Mouse (Mus musculus) heart, adult 2 months (tissue): Measurements from ENCODE around the gene Nav1. TPM values are rescaled to one million over a fixed set of nuclear protein-coding genes. Genes with fewer than 3 reads are reported as not detected.
"Not testable (repeated sequence)": the region's sequence is repeated elsewhere in the genome, so short reads cannot be mapped to it uniquely, and the experiment has no call there.

Source experiments
- DNase-seq, 2 experiments: peaks; one replicate each; pipeline ENCODE4 v3.0.0; 2021
- H3K27ac ChIP-seq: fragments of 200-600 bp; 2 replicates; pipeline ENCODE4 v1.8.1; 2022
- H3K27me3 ChIP-seq: fragments of 200-500 bp; 2 replicates; pipeline ENCODE4 v1.6.1; 2012; ENCODE audit warnings: mild to moderate bottlenecking, low read length, inconsistent platforms, mixed read lengths; ENCODE audit not compliant: control insufficient read depth, insufficient read depth
- H3K36me3 ChIP-seq: fragments of 200-500 bp; 2 replicates; pipeline ENCODE4 v1.6.1; 2012; ENCODE audit warnings: low read length, inconsistent platforms; ENCODE audit not compliant: control insufficient read depth, insufficient read depth
- H3K4me1 ChIP-seq: fragments of 200-500 bp; 2 replicates; pipeline ENCODE4 v1.6.1; 2011; ENCODE audit warnings: low read length; ENCODE audit not compliant: control insufficient read depth, insufficient read depth
- H3K4me3 ChIP-seq: fragments of 200-600 bp; 2 replicates; pipeline ENCODE4 v1.8.1; 2022
- H3K79me2 ChIP-seq: fragments of 200-500 bp; replicated peaks from 2 replicates; pipeline ENCODE4 v1.6.1; 2012; ENCODE audit warnings: mild to moderate bottlenecking, inconsistent platforms, low read length, moderate library complexity, mixed read lengths; ENCODE audit not compliant: control insufficient read depth, insufficient read depth
- H3K9ac ChIP-seq: fragments of 200-500 bp; 2 replicates; pipeline ENCODE4 v1.6.1; 2012; ENCODE audit warnings: low read depth, mild to moderate bottlenecking, control low read depth, inconsistent platforms, low read length, mixed read lengths
- CTCF ChIP-seq: fragments of 200-600 bp; IDR thresholded peaks from 2 replicates; pipeline ENCODE4 v1.8.1; 2022; ENCODE audit warnings: antibody characterized with exemption, mild to moderate bottlenecking, moderate library complexity
- EP300 ChIP-seq: fragments of 200-500 bp; IDR thresholded peaks from 2 replicates; pipeline ENCODE4 v1.6.1; 2011; ENCODE audit warnings: low read depth, low read length, control low read depth; ENCODE audit not compliant: insufficient read depth
- POLR2A ChIP-seq: fragments of 200-500 bp; IDR thresholded peaks from 2 replicates; pipeline ENCODE4 v1.6.1; 2011; ENCODE audit warnings: mild to moderate bottlenecking, low read depth, low read length, control low read depth; ENCODE audit not compliant: insufficient read depth
- WGBS: fragments of 180-500 bp; shearing (Covaris S2); methylation state at CpG from one replicate; pipeline ENCODE4 v1.1.7; 2018; 5-methylcytosine and 5-hydroxymethylcytosine counted together
- intact Hi-C: fragments of 180-260 bp; cut with DNase I; formaldehyde crosslinking; loops from one replicate; pipeline ENCODE4 v1.15.1; 2025
- polyA plus RNA-seq: library from polyadenylated mRNA; depleted of rRNA; stranded (reverse); fragments of >200 nt; gene quantifications from 2 replicates; pipeline ENCODE4 v1.2.3, GENCODE M21; 2012
- total RNA-seq, 2 experiments: library from RNA; stranded (reverse); gene quantifications; 2 replicates each; pipeline ENCODE4 v1.2.3; 2021

Nav1 gene
- total and polyA plus RNA-seq, 3 experiments = 15.2 to 20.7 (median 19.1) TPM

DNA sequence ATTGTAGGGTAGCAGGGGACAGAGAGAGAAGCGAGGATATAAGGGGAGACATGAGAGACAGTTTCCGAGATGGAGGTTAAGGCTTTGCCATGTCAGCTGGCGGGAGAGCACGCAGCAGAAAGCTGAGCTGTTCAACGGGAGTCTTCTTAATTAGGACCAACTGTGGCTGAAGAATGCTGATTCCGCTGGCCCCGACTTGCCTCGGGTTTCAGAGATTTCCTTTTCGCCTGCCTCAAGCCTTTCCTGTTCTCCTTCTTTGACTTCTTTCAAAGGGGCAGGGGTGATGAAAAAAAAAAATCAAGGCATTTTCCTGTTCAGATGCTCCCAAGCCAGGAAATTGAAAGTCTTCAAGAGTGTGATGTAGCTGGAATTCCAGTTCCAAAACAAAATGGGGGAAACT lies 118.2 kb downstream of the Nav1 start:
- DNase-seq = no peak
- 64% methylated on average over 9 of the region's 9 CpGs for WGBS
- H3K27me3 ChIP-seq = no peaks in the 10 kb centered on the region
- H3K79me2 ChIP-seq = no peaks in the 10 kb centered on the region; the same call in 1 of the 2 replicates
- H3K4me3 ChIP-seq = no peak overlapping the region
- TF ChIP-seq CTCF (no peak), POLR2A (no peak)
- no peak overlapping the region for H3K27ac ChIP-seq
- intact Hi-C loops = no loop called here
- H3K4me1 ChIP-seq = no peaks in the 10 kb centered on the region
- no peak overlapping the region for H3K9ac ChIP-seq
- H3K36me3 ChIP-seq = no peaks in the 10 kb centered on the region

DNA sequence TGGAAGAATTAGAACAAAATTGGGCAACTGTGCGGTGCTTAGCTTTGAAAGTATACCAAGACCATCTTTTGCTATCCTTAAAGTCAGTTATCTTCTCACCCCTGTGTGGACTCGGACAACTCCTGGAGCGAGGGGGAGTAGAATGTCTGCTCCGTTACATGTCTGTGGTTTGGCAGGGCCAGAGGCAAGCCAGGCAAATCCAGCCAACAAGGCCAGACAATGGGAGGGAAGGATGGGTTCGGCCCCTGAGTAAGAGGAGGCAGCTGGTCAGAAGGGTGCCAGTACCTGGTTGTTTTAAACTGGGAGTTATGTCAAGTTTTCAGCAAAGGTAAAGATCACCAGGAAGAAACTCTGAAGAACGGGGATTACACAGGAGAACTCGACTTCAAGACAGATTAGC lies 121.9 kb downstream of the Nav1 start:
- Histone ChIP-seq H3K9ac (no peak overlapping the region), H3K4me3 (no peak overlapping the region), H3K4me1 (no peaks in the 10 kb centered on the region), H3K79me2 (no peaks in the 10 kb centered on the region), H3K27ac (no peak overlapping the region; the same call in 1 of the 2 replicates), H3K36me3 (no peaks in the 10 kb centered on the region; the same call in 1 of the 2 replicates), H3K27me3 (no peaks in the 10 kb centered on the region)
- DNase-seq = no peak
- no peak for TF ChIP-seq POLR2A
- TF ChIP-seq EP300 = no peak
- no peak for TF ChIP-seq CTCF
- intact Hi-C loops = no loop called here
- 81% methylated on average over 7 of the region's 7 CpGs for WGBS

DNA sequence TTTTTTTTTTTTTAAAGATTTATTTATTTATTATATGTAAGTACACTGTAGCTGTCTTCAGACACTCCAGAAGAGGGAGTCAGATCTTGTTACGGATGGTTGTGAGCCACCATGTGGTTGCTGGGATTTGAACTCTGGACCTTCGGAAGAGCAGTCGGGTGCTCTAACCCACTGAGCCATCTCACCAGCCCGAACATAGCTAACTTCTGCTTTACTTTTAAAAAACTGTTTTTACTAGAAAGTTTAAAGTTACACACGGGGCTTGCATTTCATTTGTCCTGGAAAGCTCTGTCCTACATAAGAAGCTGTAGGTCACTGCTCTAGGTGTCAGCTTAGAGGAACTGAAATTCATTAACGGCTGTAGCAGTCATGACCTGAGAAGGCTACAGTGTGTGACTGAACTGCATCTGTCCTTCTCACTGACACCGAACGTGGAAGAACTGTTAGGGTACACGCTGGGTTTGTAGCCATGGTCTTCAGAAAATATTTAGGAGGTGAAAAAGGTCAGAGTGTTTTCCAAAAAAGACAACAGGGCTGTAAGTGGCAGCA lies 122.5 kb downstream of the Nav1 start:
- H3K79me2 ChIP-seq, H3K27ac ChIP-seq, H3K4me1 ChIP-seq, H3K36me3 ChIP-seq, DNase-seq, H3K4me3 ChIP-seq, intact Hi-C loops, H3K9ac ChIP-seq, H3K27me3 ChIP-seq: not testable (repeated sequence)
- 89% methylated on average over 9 of the region's 9 CpGs for WGBS

DNA sequence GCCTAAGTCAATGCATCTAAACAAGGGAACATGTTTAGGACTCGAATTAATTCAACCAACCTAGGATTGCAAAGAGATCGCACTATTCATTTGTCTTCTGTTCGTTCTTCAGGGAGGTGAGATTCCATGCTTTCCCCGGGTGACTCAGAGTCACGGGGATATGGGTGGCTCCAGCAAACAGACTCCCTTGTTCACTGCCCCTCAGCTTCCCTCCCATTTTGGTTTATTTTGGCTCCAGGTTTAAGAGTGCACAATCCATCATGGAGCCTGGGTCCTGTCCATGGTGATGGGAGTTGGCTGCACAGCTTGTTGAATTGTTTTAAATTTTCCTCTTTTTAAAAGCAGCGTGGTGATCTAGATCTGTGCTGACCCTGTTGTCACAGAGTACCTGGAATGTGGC lies 123.1 kb downstream of the Nav1 start:
- H3K4me1 ChIP-seq = no peaks in the 10 kb centered on the region
- H3K9ac ChIP-seq = no peak overlapping the region

DNA sequence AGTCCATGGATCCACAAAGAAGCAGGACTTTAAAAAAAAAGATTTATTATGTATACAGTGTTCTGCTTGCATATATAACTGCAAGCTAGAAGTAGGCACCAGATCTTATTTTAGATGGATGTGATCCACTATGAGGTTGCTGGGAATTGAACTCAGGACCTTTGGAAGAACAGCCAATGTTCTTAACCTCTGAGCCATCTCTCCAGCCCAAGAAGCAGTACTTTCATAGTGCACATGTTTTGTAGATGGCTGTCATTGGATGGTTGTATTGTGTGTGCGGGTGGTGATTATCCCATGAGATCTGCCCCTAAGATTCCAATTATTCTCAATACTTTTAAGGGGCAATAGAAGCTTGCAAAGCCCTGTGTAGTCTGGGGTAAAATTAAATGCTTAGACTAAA lies 124.4 kb downstream of the Nav1 start:
- WGBS = 92% methylated on average over 1 of the region's 1 CpGs
- Histone ChIP-seq H3K9ac (no peak overlapping the region), H3K27ac (no peak overlapping the region), H3K79me2 (no peaks in the 10 kb centered on the region), H3K4me3 (no peak overlapping the region), H3K4me1 (no peaks in the 10 kb centered on the region), H3K27me3 (no peaks in the 10 kb centered on the region), H3K36me3 (no peaks in the 10 kb centered on the region; the same call in 1 of the 2 replicates)
- intact Hi-C loops = no loop called here
- DNase-seq = no peak
- no peak for TF ChIP-seq POLR2A
- TF ChIP-seq EP300 = no peak
- no peak for TF ChIP-seq CTCF

More for the DNA sequence above, 123.1 kb downstream of the Nav1 start:
- 88% methylated on average over 6 of the region's 6 CpGs for WGBS
- intact Hi-C loops = no loop called here
- no peak for DNase-seq
- H3K36me3 ChIP-seq = no peaks in the 10 kb centered on the region; the same call in 1 of the 2 replicates
- no peaks in the 10 kb centered on the region for H3K79me2 ChIP-seq
- H3K27ac ChIP-seq = peak overlapping the region; percentile 1; the same call in 1 of the 2 replicates
- TF ChIP-seq POLR2A (no peak), CTCF (no peak), EP300 (no peak)
- no peak overlapping the region for H3K4me3 ChIP-seq
- no peaks in the 10 kb centered on the region for H3K27me3 ChIP-seq

- no peak overlapping the region; the same call in 1 of the 2 replicates for H3K27ac ChIP-seq
- no peak overlapping the region for H3K9ac ChIP-seq
- intact Hi-C loops = no loop called here
- TF ChIP-seq EP300 (no peak), CTCF (no peak), POLR2A (no peak)
- H3K36me3 ChIP-seq = no peaks in the 10 kb centered on the region; the same call in 1 of the 2 replicates
- 75% methylated on average over 9 of the region's 9 CpGs for WGBS
- H3K4me3 ChIP-seq = no peak overlapping the region
- H3K27me3 ChIP-seq = no peaks in the 10 kb centered on the region
- DNase-seq = peak in 1 of 2 experiments; percentile 30
- no peaks in the 10 kb centered on the region for H3K4me1 ChIP-seq
- H3K79me2 ChIP-seq = no peaks in the 10 kb centered on the region
Observed at GRCm38 (mm10) chr1:135481656-135482055, 125.4 kb downstream of the Nav1 start.
